Mouse (Mus musculus) CH12.LX (cell line): Measurements from ENCODE around the gene Cd209c.

Experiments
- CHD2 ChIP-seq: IDR thresholded peaks from 2 replicates; pipeline ENCODE4 v1.6.1; 2011; ENCODE audit warnings: low read length, improper control_type of control experiment
- CTCF ChIP-seq, 2 experiments: IDR thresholded peaks in 1 of 2; conservative IDR thresholded peaks in 1 of 2; 2 replicates each; pipeline ENCODE4 v1.5.1; 2011 to 2012; ENCODE audit warnings: low read depth in 2 of 2, low read length in 2 of 2, improper control_type of control experiment in 1 of 2, inconsistent platforms in 1 of 2, mild to moderate bottlenecking in 1 of 2, moderate library complexity in 1 of 2
- POLR2A ChIP-seq: IDR thresholded peaks from 2 replicates; pipeline ENCODE4 v1.6.1; 2011; ENCODE audit warnings: low read depth, mild to moderate bottlenecking, improper control_type of control experiment, low read length
- POLR2AphosphoS2 ChIP-seq: IDR thresholded peaks from 2 replicates; pipeline ENCODE4 v1.6.1; 2011; ENCODE audit warnings: low read depth, low read length, improper control_type of control experiment

DNA sequence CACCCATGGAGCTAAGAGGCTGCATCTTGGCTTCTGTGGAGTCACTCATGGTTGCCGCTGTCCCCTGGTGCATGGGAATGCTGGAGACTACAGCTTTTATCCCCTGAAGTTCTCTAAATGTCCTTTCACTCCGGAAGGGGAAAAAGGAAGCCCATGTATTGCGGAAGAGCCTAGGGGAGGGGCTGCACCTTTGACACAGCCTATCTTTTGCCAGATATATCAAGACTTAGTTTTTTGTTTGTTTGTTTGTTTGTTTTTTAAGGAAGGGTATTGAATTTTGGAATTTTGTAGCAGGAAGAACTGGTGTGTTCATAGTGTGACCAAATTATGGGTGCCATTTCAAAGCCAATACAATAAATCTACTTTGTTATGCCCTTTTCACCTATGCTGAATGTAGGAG lies 27.8 kb downstream of the Cd209c start, which contains the start of gene Cd209b:
- TF ChIP-seq CTCF (conservative IDR thresholded peaks at IDR 0.05 in 1 of 2, IDR thresholded peaks at IDR 0.05 in 1 of 2; ENCODE audit: low read depth in 2 of 2, low read length in 2 of 2) (no peak), POLR2A (no peak), POLR2AphosphoS2 (no peak), CHD2 (no peak)
